Mouse (Mus musculus): ENCODE data around the gene Lsm14b. TPM values are rescaled to one million over a fixed set of nuclear protein-coding genes. Genes with fewer than 3 reads are reported as not detected.

The Lsm14b gene
- polyA plus RNA-seq, 1 experiment from 2014 or later = 2.4 TPM

- Histone ChIP-seq H3K27me3 (replicated peaks; ENCODE audit: control insufficient read depth, insufficient read depth, low read length) (no peaks in the 10 kb centered on the region), H3K36me3 (ENCODE audit: control insufficient read depth, insufficient read depth, low read length) (no peaks in the 10 kb centered on the region), H3K27ac (ENCODE audit: low read length) (no peak overlapping the region), H3K9me3 (ENCODE audit: control insufficient read depth, low read length) (no peaks in the 10 kb centered on the region; the same call in 1 of the 2 replicates), H3K4me1 (ENCODE audit: control insufficient read depth, insufficient read depth, low read length) (peaks cover 5% of the 10 kb centered on the region; the same call in 1 of the 2 replicates), H3K4me2 (ENCODE audit: low read depth, low read length) (no peak overlapping the region), H3K4me3 (ENCODE audit: low read length) (no peak overlapping the region), H3K9ac (ENCODE audit: low read depth, low read length) (no peak overlapping the region)
- 92% methylated on average over 7 of the region's 7 CpGs for WGBS
- ATAC-seq = no peak
These were observed 14.1 kb upstream of the Lsm14b start for GRCm38 (mm10) chr2:180010686-180011085.

DNA sequence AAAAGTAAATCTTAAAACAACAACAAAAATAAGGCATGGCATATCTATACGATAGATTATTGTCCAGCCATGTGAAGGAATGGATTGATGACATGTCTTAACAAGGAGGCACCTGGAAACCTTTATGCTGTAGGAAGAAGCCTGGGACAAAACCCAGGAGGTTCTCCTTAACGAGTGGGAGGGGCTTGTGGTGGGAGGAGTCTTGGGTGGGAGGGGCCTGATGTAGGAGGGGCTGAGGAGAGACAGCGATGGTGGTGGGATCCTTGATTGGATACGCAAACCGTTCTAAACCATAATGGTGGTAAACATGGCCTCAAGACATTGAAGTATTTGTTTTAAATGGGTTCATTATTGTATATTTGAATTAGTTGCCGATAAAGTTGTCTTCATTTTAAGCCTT, 13.4 kb upstream of the Lsm14b start:
- WGBS = 87% methylated on average over 6 of the region's 6 CpGs
- Histone ChIP-seq H3K4me1 (ENCODE audit: control insufficient read depth, insufficient read depth, low read length) (peaks cover 1% of the 10 kb centered on the region; the same call in 1 of the 2 replicates), H3K9ac (ENCODE audit: low read depth, low read length) (no peak overlapping the region), H3K27me3 (replicated peaks; ENCODE audit: control insufficient read depth, insufficient read depth, low read length) (no peaks in the 10 kb centered on the region), H3K27ac (ENCODE audit: low read length) (no peak overlapping the region), H3K9me3 (ENCODE audit: control insufficient read depth, low read length) (no peaks in the 10 kb centered on the region; the same call in 1 of the 2 replicates), H3K4me3 (ENCODE audit: low read length) (no peak overlapping the region), H3K4me2 (ENCODE audit: low read depth, low read length) (no peak overlapping the region), H3K36me3 (ENCODE audit: control insufficient read depth, insufficient read depth, low read length) (no peaks in the 10 kb centered on the region)
- ATAC-seq = no peak

- Histone ChIP-seq H3K27ac (ENCODE audit: low read length) (no peak overlapping the region), H3K4me1 (ENCODE audit: control insufficient read depth, insufficient read depth, low read length) (peaks cover 6% of the 10 kb centered on the region; the same call in 1 of the 2 replicates), H3K9ac (ENCODE audit: low read depth, low read length) (no peak overlapping the region), H3K27me3 (replicated peaks; ENCODE audit: control insufficient read depth, insufficient read depth, low read length) (no peaks in the 10 kb centered on the region), H3K4me2 (ENCODE audit: low read depth, low read length) (no peak overlapping the region), H3K36me3 (ENCODE audit: control insufficient read depth, insufficient read depth, low read length) (no peaks in the 10 kb centered on the region), H3K9me3 (ENCODE audit: control insufficient read depth, low read length) (no peaks in the 10 kb centered on the region), H3K4me3 (ENCODE audit: low read length) (no peak overlapping the region)
- ATAC-seq = no peak
- WGBS = 91% methylated on average over 7 of the region's 7 CpGs
These were observed 11.1 kb upstream of the Lsm14b start for GRCm38 (mm10) chr2:180013686-180014085.

GRCm38 (mm10) chr2:180017632-180018031, 7.2 kb upstream of the Lsm14b start:
- ATAC-seq = no peak
- Histone ChIP-seq H3K9ac (ENCODE audit: low read depth, low read length) (no peak overlapping the region), H3K9me3 (ENCODE audit: control insufficient read depth, low read length) (no peaks in the 10 kb centered on the region), H3K27ac (ENCODE audit: low read length) (no peak overlapping the region), H3K4me2 (ENCODE audit: low read depth, low read length) (no peak overlapping the region), H3K4me1 (ENCODE audit: control insufficient read depth, insufficient read depth, low read length) (peaks cover 11% of the 10 kb centered on the region), H3K27me3 (replicated peaks; ENCODE audit: control insufficient read depth, insufficient read depth, low read length) (peaks cover 3% of the 10 kb centered on the region; the same call in 1 of the 2 replicates), H3K36me3 (ENCODE audit: control insufficient read depth, insufficient read depth, low read length) (no peaks in the 10 kb centered on the region), H3K4me3 (ENCODE audit: low read length) (no peak overlapping the region)
- 37% methylated on average over 4 of the region's 4 CpGs for WGBS

- Histone ChIP-seq H3K4me1 (ENCODE audit: control insufficient read depth, insufficient read depth, low read length) (peaks cover 11% of the 10 kb centered on the region), H3K4me3 (ENCODE audit: low read length) (no peak overlapping the region), H3K27ac (ENCODE audit: low read length) (no peak overlapping the region), H3K9me3 (ENCODE audit: control insufficient read depth, low read length) (no peaks in the 10 kb centered on the region), H3K36me3 (ENCODE audit: control insufficient read depth, insufficient read depth, low read length) (no peaks in the 10 kb centered on the region), H3K9ac (ENCODE audit: low read depth, low read length) (no peak overlapping the region), H3K27me3 (replicated peaks; ENCODE audit: control insufficient read depth, insufficient read depth, low read length) (peaks cover 6% of the 10 kb centered on the region; the same call in 1 of the 2 replicates), H3K4me2 (ENCODE audit: low read depth, low read length) (no peak overlapping the region)
- peak; percentile 69 for ATAC-seq
- WGBS = 58% methylated on average over 9 of the region's 9 CpGs
These were observed 6.2 kb upstream of the Lsm14b start for GRCm38 (mm10) chr2:180018573-180018972.

DNA sequence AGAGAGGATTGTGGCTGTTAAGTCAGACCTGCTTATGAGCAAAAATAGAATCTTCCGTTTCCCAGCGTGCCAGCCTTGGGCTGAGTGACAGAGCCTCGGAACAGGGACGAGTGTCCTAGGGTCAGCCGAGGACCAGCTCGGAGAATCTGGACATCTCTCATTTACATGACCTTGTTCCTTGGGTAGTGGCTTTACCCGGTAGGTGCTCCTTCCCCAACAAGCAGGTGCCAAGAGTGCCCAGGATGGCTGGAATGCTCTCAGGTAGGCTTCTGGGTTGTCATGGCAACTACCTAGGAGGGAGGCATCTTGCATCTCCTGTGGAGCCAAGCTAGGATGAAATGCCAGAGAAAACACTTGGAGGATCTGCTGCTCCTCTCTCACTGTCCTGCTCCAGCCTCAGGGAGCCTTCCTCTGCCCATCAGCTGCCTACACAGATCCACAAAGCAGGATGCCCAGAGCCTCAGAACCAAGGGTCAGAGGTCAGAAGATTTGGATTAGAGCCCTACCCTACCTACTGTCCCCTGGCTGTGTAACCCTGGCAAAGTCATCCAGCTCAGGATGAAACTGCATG, 4.6 kb upstream of the Lsm14b start:
- Histone ChIP-seq H3K36me3 (ENCODE audit: control insufficient read depth, insufficient read depth, low read length) (no peaks in the 10 kb centered on the region), H3K9me3 (ENCODE audit: control insufficient read depth, low read length) (no peaks in the 10 kb centered on the region), H3K9ac (ENCODE audit: low read depth, low read length) (no peak overlapping the region), H3K27me3 (replicated peaks; ENCODE audit: control insufficient read depth, insufficient read depth, low read length) (peaks cover 6% of the 10 kb centered on the region; the same call in 1 of the 2 replicates), H3K4me2 (ENCODE audit: low read depth, low read length) (no peak overlapping the region), H3K4me1 (ENCODE audit: control insufficient read depth, insufficient read depth, low read length) (peaks cover 11% of the 10 kb centered on the region), H3K27ac (ENCODE audit: low read length) (no peak overlapping the region), H3K4me3 (ENCODE audit: low read length) (no peak overlapping the region)
- no peak for ATAC-seq
- WGBS = 77% methylated on average over 7 of the region's 7 CpGs

DNA sequence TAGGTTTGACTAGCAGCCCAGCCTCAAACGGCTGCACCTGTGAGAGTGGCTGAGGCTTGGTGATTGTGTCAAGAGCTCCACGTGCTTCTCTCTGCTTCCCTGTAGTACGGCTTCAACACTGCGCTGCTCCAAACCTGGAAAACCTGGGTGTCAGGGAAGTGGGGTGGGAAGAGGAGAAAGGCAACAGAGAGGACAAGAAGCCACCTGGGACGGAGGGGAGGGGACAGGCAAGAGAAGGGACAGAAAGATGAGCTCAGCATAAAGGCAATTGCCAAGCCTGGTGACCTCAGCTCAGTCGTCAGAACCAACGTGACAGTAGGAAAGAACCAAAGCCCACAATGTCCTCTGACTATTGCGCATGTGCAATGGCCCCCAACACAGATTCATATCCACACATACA, 3.9 kb upstream of the Lsm14b start:
- Histone ChIP-seq H3K36me3 (ENCODE audit: control insufficient read depth, insufficient read depth, low read length) (no peaks in the 10 kb centered on the region), H3K4me2 (ENCODE audit: low read depth, low read length) (no peak overlapping the region), H3K4me1 (ENCODE audit: control insufficient read depth, insufficient read depth, low read length) (peaks cover 14% of the 10 kb centered on the region), H3K9ac (ENCODE audit: low read depth, low read length) (no peak overlapping the region), H3K27ac (ENCODE audit: low read length) (no peak overlapping the region), H3K4me3 (ENCODE audit: low read length) (no peak overlapping the region), H3K27me3 (replicated peaks; ENCODE audit: control insufficient read depth, insufficient read depth, low read length) (peaks cover 6% of the 10 kb centered on the region; the same call in 1 of the 2 replicates), H3K9me3 (ENCODE audit: control insufficient read depth, low read length) (no peaks in the 10 kb centered on the region)
- no peak for ATAC-seq
- 79% methylated on average over 8 of the region's 8 CpGs for WGBS

DNA sequence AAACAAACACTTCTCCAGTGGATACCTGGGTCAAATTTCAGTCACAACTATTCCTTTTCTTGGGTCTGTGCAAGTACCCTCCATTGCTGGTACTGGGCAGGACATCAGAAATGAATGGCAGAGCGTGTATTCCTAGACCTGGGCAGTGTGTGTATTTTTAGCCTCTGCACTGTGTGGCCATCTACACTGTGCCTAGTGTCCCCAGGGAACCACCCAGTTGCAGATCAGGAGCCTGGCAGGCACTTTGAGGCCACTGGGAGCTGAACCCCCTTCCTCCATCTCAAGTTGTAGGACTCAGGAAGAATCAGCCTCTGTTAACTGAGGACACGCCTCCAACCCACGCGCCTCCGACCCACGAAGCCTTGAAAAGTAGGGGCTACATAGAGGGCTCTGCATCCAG, 2.0 kb upstream of the Lsm14b start:
- WGBS = 49% methylated on average over 6 of the region's 6 CpGs
- H3K27me3 ChIP-seq (replicated peaks; ENCODE audit: control insufficient read depth, insufficient read depth, low read length) = peaks cover 6% of the 10 kb centered on the region; the same call in 1 of the 2 replicates

DNA sequence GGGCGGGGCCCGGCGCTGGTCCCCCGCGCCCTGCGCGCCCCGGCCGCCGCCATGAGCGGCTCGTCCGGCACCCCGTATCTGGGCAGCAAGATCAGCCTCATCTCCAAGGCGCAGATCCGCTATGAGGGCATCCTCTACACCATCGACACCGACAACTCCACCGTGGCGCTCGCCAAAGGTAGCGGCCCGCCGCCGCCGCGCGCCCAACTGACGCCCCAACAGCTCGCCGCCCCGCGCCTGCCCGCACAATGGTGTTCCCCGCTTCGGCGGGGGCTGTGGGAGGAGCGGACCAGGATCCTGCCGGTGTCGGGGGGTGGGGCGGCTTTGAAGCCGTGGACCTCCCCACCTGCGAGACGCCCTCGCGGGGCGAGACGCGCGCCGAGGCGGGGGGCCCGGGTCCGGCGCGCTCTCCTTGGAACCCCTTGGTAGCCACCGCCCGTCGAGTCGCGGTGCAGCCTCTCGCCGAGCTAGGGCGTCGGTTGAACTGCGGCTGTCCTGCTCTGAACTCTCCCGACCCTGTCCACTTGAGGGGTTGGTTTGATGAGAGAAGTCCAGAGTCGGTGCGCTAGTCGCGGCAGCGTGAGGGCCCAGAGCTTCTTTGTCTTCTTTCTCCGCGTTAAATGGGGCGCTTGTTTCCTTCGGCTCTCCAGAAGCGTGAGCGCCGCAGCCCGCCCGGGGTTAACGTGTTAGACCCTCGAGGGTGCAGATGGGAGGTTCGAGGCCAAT, 511 bp downstream of the Lsm14b start:
- peak overlapping the region; percentile 88 for H3K4me2 ChIP-seq (ENCODE audit: low read depth, low read length)
- under 1% methylated on average over 80 of the region's 84 CpGs for WGBS
- ATAC-seq = peak; percentile 10

More for the DNA sequence above, 2.0 kb upstream of the Lsm14b start:
- Histone ChIP-seq H3K27ac (ENCODE audit: low read length) (no peak overlapping the region), H3K4me3 (ENCODE audit: low read length) (no peak overlapping the region), H3K36me3 (ENCODE audit: control insufficient read depth, insufficient read depth, low read length) (no peaks in the 10 kb centered on the region), H3K9ac (ENCODE audit: low read depth, low read length) (no peak overlapping the region), H3K9me3 (ENCODE audit: control insufficient read depth, low read length) (no peaks in the 10 kb centered on the region), H3K4me2 (ENCODE audit: low read depth, low read length) (no peak overlapping the region), H3K4me1 (ENCODE audit: control insufficient read depth, insufficient read depth, low read length) (peaks cover 27% of the 10 kb centered on the region)
- no peak for ATAC-seq

More for the DNA sequence above, 511 bp downstream of the Lsm14b start:
- Histone ChIP-seq H3K36me3 (ENCODE audit: control insufficient read depth, insufficient read depth, low read length) (no peaks in the 10 kb centered on the region), H3K9ac (ENCODE audit: low read depth, low read length) (peak overlapping the region; percentile 89), H3K9me3 (ENCODE audit: control insufficient read depth, low read length) (no peaks in the 10 kb centered on the region), H3K27me3 (replicated peaks; ENCODE audit: control insufficient read depth, insufficient read depth, low read length) (peaks cover 6% of the 10 kb centered on the region; the same call in 1 of the 2 replicates), H3K4me3 (ENCODE audit: low read length) (peak overlapping the region; percentile 94), H3K27ac (ENCODE audit: low read length) (peak overlapping the region; percentile 92), H3K4me1 (ENCODE audit: control insufficient read depth, insufficient read depth, low read length) (peaks cover 23% of the 10 kb centered on the region)
